Mouse (Mus musculus) ES-Bruce4 (cell line): ENCODE measurements at regions not wholly inside any gene's neighbourhood (a gene's known extent, or its start where the extent isn't known, plus 50 kb on each side); places are given as distances from the start of the nearest gene placed in this dataset.

Source experiments
- H3K27ac ChIP-seq: 2 replicates; pipeline ENCODE4 v1.5.1; 2012; ENCODE audit warnings: low read length, inconsistent platforms; ENCODE audit not compliant: insufficient read depth
- H3K27me3 ChIP-seq: 2 replicates; pipeline ENCODE4 v1.6.1; 2012; ENCODE audit warnings: mild to moderate bottlenecking, low read length, inconsistent platforms; ENCODE audit not compliant: control insufficient read depth, poor library complexity, insufficient read depth, severe bottlenecking
- H3K36me3 ChIP-seq: 2 replicates; pipeline ENCODE4 v1.6.1; 2012; ENCODE audit warnings: inconsistent platforms, mild to moderate bottlenecking, low read length, moderate library complexity; ENCODE audit not compliant: control insufficient read depth, poor library complexity, insufficient read depth, severe bottlenecking
- H3K4me1 ChIP-seq: one replicate; pipeline ENCODE4 v1.8.1; 2011; ENCODE audit warnings: low read length; ENCODE audit not compliant: control insufficient read depth, insufficient read depth
- H3K4me3 ChIP-seq: 2 replicates; pipeline ENCODE4 v1.5.1; 2011; ENCODE audit warnings: low read depth, mild to moderate bottlenecking, low read length
- H3K9ac ChIP-seq: 2 replicates; pipeline ENCODE4 v1.6.1; 2012; ENCODE audit warnings: low read depth, mild to moderate bottlenecking, inconsistent platforms; ENCODE audit not compliant: poor library complexity, severe bottlenecking
- H3K9me3 ChIP-seq: replicated peaks from 2 replicates; pipeline ENCODE4 v1.6.1; 2012; ENCODE audit warnings: mild to moderate bottlenecking, low read length, inconsistent platforms; ENCODE audit not compliant: control insufficient read depth, poor library complexity, insufficient read depth, severe bottlenecking
- CTCF ChIP-seq: IDR thresholded peaks from one replicate; pipeline ENCODE4 v1.8.1; 2011; ENCODE audit warnings: low read depth, low read length
- EP300 ChIP-seq: IDR thresholded peaks from 2 replicates; pipeline ENCODE4 v1.6.1; 2011; ENCODE audit warnings: low read depth, low read length; ENCODE audit not compliant: insufficient read depth
- POLR2A ChIP-seq: IDR thresholded peaks from one replicate; pipeline ENCODE4 v1.8.1; 2011; ENCODE audit warnings: low read length; ENCODE audit not compliant: insufficient read depth

DNA sequence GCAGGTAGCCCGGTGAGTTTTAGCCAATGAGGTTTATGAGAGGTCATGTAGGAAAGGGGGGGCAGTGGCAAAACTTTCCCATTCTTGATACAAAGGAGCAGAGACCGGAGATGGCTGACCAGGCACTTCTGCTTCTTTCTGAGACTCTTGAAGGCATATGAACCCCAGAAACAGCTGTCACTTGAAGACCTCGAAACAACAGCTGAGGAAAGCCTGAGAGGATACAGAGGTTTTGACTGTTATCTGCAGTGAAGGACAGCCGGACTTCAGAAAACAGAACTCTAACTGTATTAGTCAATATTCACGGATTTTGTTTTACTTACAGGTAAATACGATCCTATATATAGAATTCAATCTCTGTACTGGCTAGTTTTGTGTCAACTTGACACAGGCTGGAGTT, 50.0 kb upstream of the Tiparp start:
- Histone ChIP-seq H3K27me3 (no peaks in the 10 kb centered on the region), H3K9ac (no peak overlapping the region), H3K4me3 (no peak overlapping the region), H3K4me1 (no peaks in the 10 kb centered on the region), H3K27ac (no peak overlapping the region), H3K9me3 (no peaks in the 10 kb centered on the region), H3K36me3 (no peaks in the 10 kb centered on the region)
- TF ChIP-seq CTCF: no peak
- no peak for TF ChIP-seq POLR2A
- no peak for TF ChIP-seq EP300

- Histone ChIP-seq H3K9ac (no peak overlapping the region), H3K4me3 (no peak overlapping the region), H3K4me1 (no peaks in the 10 kb centered on the region), H3K36me3 (no peaks in the 10 kb centered on the region), H3K27ac (no peak overlapping the region), H3K27me3 (no peaks in the 10 kb centered on the region), H3K9me3 (no peaks in the 10 kb centered on the region)
- no peak for TF ChIP-seq POLR2A
- TF ChIP-seq CTCF: no peak
- TF ChIP-seq EP300: no peak
Measured at GRCm38 (mm10) chr3:65477111-65477510, 51.1 kb upstream of the Tiparp start.

GRCm38 (mm10) chr3:65476091-65476953, 51.9 kb upstream of the Tiparp start:
- H3K27ac ChIP-seq: no peak overlapping the region
- no peaks in the 10 kb centered on the region for H3K27me3 ChIP-seq
- H3K4me3 ChIP-seq: no peak overlapping the region
- H3K9ac ChIP-seq: no peak overlapping the region
- no peak for TF ChIP-seq CTCF
- no peak for TF ChIP-seq POLR2A
- TF ChIP-seq EP300: no peak
- H3K4me1 ChIP-seq: no peaks in the 10 kb centered on the region
- H3K9me3 ChIP-seq: no peaks in the 10 kb centered on the region
- H3K36me3 ChIP-seq: no peaks in the 10 kb centered on the region

DNA sequence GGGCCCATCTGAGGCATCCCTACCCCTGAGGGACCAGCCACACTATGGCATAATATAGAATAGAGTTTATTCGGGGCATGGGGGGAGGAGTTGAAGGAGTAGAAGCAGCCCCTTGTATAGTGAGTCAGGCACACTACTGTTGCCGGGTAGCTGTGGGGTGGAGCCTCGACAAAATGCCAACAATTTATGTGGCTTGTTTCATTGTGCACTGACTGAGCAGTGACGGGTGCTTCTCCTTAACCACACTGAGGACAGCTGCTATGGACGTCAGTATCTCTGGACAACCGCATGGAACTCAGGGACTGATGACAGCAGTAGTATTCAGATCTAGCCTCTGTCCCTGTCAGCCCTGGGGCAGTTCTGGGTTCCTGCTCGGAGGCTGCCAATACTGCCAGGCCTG, 53.6 kb upstream of the Tiparp start:
- Histone ChIP-seq H3K27me3 (no peaks in the 10 kb centered on the region), H3K4me1 (no peaks in the 10 kb centered on the region), H3K27ac (no peak overlapping the region), H3K36me3 (no peaks in the 10 kb centered on the region), H3K9ac (no peak overlapping the region), H3K9me3 (no peaks in the 10 kb centered on the region), H3K4me3 (no peak overlapping the region)
- TF ChIP-seq POLR2A: no peak
- no peak for TF ChIP-seq CTCF
- no peak for TF ChIP-seq EP300

GRCm38 (mm10) chr3:65471796-65472195, 56.4 kb upstream of the Tiparp start:
- Histone ChIP-seq H3K36me3 (no peaks in the 10 kb centered on the region), H3K4me1 (peaks cover 3% of the 10 kb centered on the region), H3K27me3 (no peaks in the 10 kb centered on the region), H3K27ac (no peak overlapping the region), H3K9me3 (no peaks in the 10 kb centered on the region), H3K4me3 (no peak overlapping the region), H3K9ac (no peak overlapping the region)
- TF ChIP-seq POLR2A: no peak
- TF ChIP-seq EP300: no peak
- no peak for TF ChIP-seq CTCF

- H3K36me3 ChIP-seq: no peaks in the 10 kb centered on the region
- H3K9me3 ChIP-seq: no peaks in the 10 kb centered on the region
- no peak overlapping the region for H3K27ac ChIP-seq
- no peak overlapping the region for H3K9ac ChIP-seq
- no peak for TF ChIP-seq POLR2A
- H3K4me1 ChIP-seq: peaks cover 3% of the 10 kb centered on the region
- no peak overlapping the region for H3K4me3 ChIP-seq
- no peaks in the 10 kb centered on the region for H3K27me3 ChIP-seq
Measured at GRCm38 (mm10) chr3:65469207-65469606, 59.0 kb upstream of the Tiparp start.
